Mouse (Mus musculus) heart, adult 2 months (tissue): ENCODE data around the gene Ncmap.

ENCODE experiments used
- CTCF ChIP-seq: fragments of 200-600 bp; IDR thresholded peaks from 2 replicates; pipeline ENCODE4 v1.8.1; 2022; ENCODE audit warnings: antibody characterized with exemption, mild to moderate bottlenecking, moderate library complexity
- EP300 ChIP-seq: fragments of 200-500 bp; IDR thresholded peaks from 2 replicates; pipeline ENCODE4 v1.6.1; 2011; ENCODE audit warnings: low read depth, low read length, control low read depth; ENCODE audit not compliant: insufficient read depth
- POLR2A ChIP-seq: fragments of 200-500 bp; IDR thresholded peaks from 2 replicates; pipeline ENCODE4 v1.6.1; 2011; ENCODE audit warnings: mild to moderate bottlenecking, low read depth, low read length, control low read depth; ENCODE audit not compliant: insufficient read depth

DNA sequence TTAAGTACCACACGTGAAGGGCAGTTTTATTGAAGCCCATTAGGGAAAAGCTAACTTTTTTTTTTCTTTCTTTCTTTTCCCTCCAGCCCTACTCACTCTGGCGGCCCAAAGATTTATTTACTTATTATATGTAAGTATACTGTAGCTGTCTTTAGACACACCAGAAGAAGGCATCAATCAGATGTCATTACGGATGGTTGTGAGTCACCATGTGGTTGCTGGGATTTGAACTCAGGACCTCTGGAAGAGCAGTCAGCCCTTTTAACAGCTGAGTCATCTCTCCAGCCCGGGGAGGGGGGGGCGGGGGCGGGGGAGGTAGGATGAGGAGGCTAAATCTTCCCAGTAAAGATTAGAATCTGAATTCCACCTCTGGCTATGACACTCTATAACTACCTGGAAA is 4.6 kb downstream of the Ncmap start:
- TF ChIP-seq POLR2A (no peak), CTCF (no peak), EP300 (no peak)
